Mouse (Mus musculus) bone marrow macrophage, adult 2 months (primary cell): ENCODE data around the gene Leng1. TPM values are rescaled to one million over a fixed set of nuclear protein-coding genes. Genes with fewer than 3 reads are reported as not detected.

ENCODE experiments used
- H3K27ac ChIP-seq: 2 replicates; pipeline ENCODE4 v1.5.1; 2012; ENCODE audit warnings: low read depth, low read length; ENCODE audit not compliant: insufficient read depth
- H3K4me1 ChIP-seq: 2 replicates; pipeline ENCODE4 v1.6.1; 2012; ENCODE audit warnings: low read length; ENCODE audit not compliant: control insufficient read depth, insufficient read depth
- H3K4me3 ChIP-seq: 2 replicates; pipeline ENCODE4 v1.5.1; 2012; ENCODE audit warnings: mild to moderate bottlenecking, low read length, moderate library complexity; ENCODE audit not compliant: insufficient read depth
- CTCF ChIP-seq: IDR thresholded peaks from 2 replicates; pipeline ENCODE4 v1.5.1; 2012; ENCODE audit warnings: low read depth, mild to moderate bottlenecking, low read length, moderate library complexity
- POLR2A ChIP-seq: IDR thresholded peaks from 2 replicates; pipeline ENCODE4 v1.6.1; 2012; ENCODE audit warnings: mild to moderate bottlenecking, low read depth, low read length, borderline replicate concordance
- polyA plus RNA-seq: library from polyadenylated mRNA; stranded (reverse); fragments of >200 nt; gene quantifications from 2 replicates; pipeline ENCODE4 v1.2.4, GENCODE M21; 2012; ENCODE audit not compliant: missing spikeins, insufficient read depth, insufficient read length

Leng1 gene
- polyA plus RNA-seq, 1 experiment: 8.5 TPM

DNA sequence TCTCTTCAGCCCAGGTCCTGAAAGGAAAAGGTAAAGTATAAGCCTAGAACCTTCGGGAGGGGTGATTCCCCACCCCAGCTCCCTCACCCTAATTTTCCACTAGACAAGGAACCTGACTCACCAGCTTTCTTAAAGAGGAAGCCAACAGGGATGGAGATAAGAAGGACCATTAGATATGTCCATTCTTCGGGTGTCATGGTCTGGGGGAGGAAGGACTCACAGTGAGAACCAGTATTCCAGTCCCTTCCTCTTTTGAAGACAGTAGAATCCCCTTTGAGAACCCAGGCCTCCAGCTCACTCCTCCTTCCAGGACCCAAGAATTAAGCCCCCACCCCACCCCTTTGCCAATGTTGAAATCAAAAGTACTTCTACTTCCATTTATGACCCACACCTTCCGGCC is 26.3 kb upstream of the Leng1 start:
- Histone ChIP-seq H3K27ac (0 out of 2 replicates have a peak overlapping the region, but pooled peaks have one; percentile 92), H3K4me3 (peak overlapping the region; percentile 92), H3K4me1 (peaks cover 2% of the 10 kb centered on the region; the same call in 1 of the 2 replicates)
- TF ChIP-seq CTCF (no peak), POLR2A (no peak)

DNA sequence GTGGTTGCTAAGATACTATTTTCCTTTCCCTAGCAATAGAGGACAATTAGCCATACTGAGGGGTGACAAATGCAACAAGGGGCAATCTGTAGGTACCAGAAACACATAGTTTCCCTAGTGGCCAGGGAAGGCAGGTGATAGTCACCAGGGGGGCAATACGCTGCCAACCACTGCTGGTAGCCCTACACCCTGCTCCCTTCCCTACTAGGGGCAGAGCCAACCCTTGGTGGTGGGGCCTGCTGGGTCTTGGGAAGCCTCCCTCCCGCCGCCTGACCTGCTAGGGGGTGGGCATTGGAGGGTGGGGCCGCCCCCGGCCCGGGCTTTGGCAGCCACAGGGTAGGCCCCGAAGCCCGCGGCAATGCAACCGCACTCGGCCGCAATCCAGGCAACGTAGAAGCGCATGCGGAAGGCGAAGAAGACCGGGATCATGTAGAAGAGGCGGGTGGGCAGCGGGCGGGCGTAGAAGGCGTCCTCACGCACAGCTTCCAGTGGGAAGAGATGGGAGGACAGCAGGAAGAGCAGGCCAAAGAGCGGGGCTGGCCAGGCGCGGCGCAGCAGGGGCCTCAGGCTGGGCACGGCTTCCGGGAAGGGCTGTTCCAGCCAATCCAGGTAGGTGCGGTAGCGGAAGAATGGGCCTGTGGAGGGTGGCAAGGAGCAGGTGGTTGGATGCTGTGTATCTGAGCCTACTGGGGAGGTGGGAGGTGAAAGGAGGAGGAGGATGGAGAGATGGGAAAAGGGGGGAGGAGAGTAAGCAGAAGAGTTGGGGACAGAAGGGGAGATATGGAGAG is 20.0 kb upstream of the Leng1 start:
- TF ChIP-seq POLR2A (no peak), CTCF (no peak)
- no peak overlapping the region for H3K27ac ChIP-seq
- no peaks in the 10 kb centered on the region for H3K4me1 ChIP-seq
- H3K4me3 ChIP-seq: no peak overlapping the region

DNA sequence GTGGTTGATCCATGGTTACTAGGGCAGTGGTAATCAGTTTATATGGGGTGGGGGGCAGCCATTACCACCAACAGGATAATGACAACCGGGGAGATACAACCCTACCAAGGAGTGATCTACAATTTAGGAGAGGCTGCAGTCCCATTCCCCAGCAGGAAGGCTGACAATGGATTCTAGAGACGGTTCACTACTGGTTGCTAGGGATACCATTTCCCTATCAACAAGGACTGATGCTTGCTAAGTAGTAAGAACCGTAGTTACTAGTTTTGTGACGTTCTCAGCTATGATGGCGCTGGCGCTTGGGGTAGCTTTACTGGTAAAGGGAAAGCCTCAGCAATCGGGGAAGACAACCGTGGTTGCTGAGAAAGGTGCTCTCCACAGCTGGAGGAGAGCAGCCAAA is 19.1 kb upstream of the Leng1 start:
- H3K4me3 ChIP-seq: no peak overlapping the region
- H3K4me1 ChIP-seq: no peaks in the 10 kb centered on the region
- no peak for TF ChIP-seq CTCF
- TF ChIP-seq POLR2A: no peak
- no peak overlapping the region for H3K27ac ChIP-seq

GRCm38 (mm10) chr7:3683908-3684550 is 18.4 kb upstream of the Leng1 start:
- TF ChIP-seq CTCF: no peak
- TF ChIP-seq POLR2A: no peak
- H3K4me1 ChIP-seq: no peaks in the 10 kb centered on the region
- H3K27ac ChIP-seq: no peak overlapping the region
- no peak overlapping the region for H3K4me3 ChIP-seq

- Histone ChIP-seq H3K4me3 (no peak within 1 kb of the TSS), H3K27ac (no peak within 1 kb of the TSS), H3K4me1 (peaks cover 2% of the 10 kb centered on the region; the same call in 1 of the 2 replicates)
- TF ChIP-seq CTCF (no peak), POLR2A (no peak)
Observed at GRCm38 (mm10) chr7:3677342-3677741, 11.7 kb upstream of the Leng1 start, which contains the start of gene Tmc4. Gene Tmc4 (minus strand): TSS chr7:3677553.

GRCm38 (mm10) chr7:3676371-3676770 is 10.7 kb upstream of the Leng1 start:
- TF ChIP-seq CTCF: no peak
- TF ChIP-seq POLR2A: no peak
- H3K4me1 ChIP-seq: peaks cover 2% of the 10 kb centered on the region; the same call in 1 of the 2 replicates
- no peak overlapping the region for H3K27ac ChIP-seq
- H3K4me3 ChIP-seq: no peak overlapping the region

- no peak overlapping the region for H3K27ac ChIP-seq
- H3K4me1 ChIP-seq: peaks cover 2% of the 10 kb centered on the region; the same call in 1 of the 2 replicates
- H3K4me3 ChIP-seq: no peak overlapping the region
- TF ChIP-seq POLR2A: no peak
- no peak for TF ChIP-seq CTCF
Observed at GRCm38 (mm10) chr7:3675228-3675548, 9.5 kb upstream of the Leng1 start.

DNA sequence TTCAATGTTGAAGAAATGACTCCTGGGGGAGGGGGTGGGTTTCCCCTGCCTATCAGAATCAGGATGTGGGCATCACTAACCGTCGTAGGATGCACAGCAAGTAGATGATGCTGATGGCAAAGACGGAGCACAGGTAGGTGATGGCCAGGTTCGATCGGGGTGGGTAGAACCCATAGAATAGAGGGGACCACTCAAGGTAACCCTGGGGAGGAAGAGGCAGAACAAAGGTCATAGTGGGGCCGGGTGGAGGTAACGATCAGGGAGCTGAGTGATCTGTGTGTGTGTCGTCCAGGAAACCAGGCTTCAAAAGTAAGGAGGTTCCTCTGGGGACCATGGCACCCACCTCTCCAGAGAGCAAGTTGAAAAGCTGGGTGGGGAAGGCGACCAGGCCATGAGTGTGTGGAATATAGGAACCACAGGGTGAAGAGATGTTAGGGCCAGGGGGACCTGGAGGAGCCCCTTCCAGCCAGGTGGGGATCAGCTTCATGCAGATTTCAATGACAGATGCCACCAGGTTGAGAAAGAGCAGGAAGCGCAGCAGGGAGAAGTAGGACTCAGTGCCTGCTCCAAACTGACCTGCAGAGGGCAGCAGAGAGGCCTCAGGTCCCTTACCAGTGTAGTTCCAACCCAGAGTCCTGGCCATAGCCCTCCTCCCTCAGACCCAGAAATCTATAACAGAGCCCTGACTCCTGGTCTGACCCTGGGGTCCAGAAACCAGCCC is 9.0 kb upstream of the Leng1 start:
- peaks cover 2% of the 10 kb centered on the region; the same call in 1 of the 2 replicates for H3K4me1 ChIP-seq
- no peak overlapping the region for H3K4me3 ChIP-seq
- H3K27ac ChIP-seq: no peak overlapping the region
- peak; percentile 65 for TF ChIP-seq CTCF
- TF ChIP-seq POLR2A: no peak

GRCm38 (mm10) chr7:3666921-3667391 is 1.3 kb upstream of the Leng1 start:
- no peak for TF ChIP-seq CTCF
- no peak for TF ChIP-seq POLR2A
- H3K27ac ChIP-seq: no peak overlapping the region
- H3K4me3 ChIP-seq: no peak overlapping the region
- peaks cover 14% of the 10 kb centered on the region for H3K4me1 ChIP-seq
